Mouse (Mus musculus): ENCODE measurements around the gene E330017A01Rik.
A peak's percentile ranks its signal among the peaks of the same experiment; 100 is the strongest.
"Not testable (repeated sequence)": the region's sequence is repeated elsewhere in the genome, so short reads cannot be mapped to it uniquely, and the experiment has no call there.

Gene E330017A01Rik

GRCm38 (mm10) chr16:58638689-58639175 lies at the start of gene E330017A01Rik:
E330017A01Rik (minus strand) TSS chr16:58638739.
- DNase-seq (ENCODE audit: low spot score), result no peak

DNA sequence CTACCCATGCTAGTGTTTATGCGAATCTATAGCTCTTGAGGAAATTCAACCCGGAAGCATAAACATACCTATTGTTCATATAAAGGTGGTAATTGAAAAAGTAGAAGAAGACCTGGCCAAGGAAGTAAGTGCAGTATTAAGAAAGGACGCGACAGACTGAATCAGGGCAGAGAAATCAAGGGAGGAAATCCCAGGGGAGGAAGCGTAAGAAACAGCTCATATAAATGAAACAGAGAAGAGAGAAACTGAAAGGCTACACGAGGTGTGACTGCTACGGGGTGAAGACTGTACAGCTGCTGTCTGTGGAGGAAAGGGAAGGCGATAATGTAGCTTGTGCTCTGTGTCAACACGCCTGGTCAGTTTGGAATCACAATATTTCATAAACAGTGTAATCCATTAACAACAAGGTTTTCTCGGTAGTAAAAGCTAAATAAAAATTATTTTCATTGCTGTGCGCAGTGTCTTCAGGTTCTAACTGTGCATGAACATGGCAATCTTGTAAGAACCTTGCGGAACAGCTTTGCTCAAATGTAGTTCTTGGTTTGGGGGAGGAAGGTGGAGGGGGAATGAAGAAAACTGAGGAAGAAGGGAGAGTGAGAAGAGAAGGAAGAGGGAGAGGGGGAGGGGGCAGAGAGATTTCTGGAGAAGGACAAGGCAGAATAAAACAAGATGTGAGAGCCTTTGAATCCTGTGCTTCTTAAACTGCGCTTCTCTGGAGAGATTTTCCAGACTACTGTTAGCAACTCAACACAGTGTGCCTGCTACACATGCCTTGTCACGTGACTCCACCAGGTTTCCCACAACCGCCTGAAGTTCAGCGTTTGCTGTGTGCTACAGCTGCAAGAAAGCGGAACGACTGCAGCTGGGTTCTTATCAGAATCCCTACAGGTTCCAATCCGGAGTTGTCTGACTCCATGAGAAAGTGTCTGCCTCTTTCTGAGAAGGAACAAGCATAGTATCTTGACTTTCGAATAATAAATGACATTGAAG lies 47.3 kb upstream of the E330017A01Rik start:
- no peak for DNase-seq (ENCODE audit: low spot score)

- no peak for DNase-seq (ENCODE audit: low spot score)
Observed at GRCm38 (mm10) chr16:58684537-58684936, 46.0 kb upstream of the E330017A01Rik start.

DNA sequence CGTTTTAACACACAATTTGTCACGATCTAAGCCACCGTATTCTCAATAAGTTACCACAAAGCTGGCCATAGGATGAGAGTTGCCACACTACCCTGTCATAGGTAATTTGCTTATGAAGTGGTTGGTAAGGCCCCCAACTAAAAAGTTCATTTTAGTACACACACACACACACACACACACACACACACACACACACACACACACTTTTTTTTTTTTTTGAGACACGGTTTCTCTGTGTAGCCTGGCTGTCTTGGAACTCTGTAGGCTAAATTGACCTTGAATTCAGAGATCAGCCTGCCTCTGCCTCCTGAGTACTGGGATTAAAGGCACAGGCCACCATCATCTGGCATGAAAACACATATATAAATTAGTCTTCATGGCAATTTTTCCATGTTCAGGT lies 45.4 kb upstream of the E330017A01Rik start:
- no peak for DNase-seq (ENCODE audit: low spot score)

DNA sequence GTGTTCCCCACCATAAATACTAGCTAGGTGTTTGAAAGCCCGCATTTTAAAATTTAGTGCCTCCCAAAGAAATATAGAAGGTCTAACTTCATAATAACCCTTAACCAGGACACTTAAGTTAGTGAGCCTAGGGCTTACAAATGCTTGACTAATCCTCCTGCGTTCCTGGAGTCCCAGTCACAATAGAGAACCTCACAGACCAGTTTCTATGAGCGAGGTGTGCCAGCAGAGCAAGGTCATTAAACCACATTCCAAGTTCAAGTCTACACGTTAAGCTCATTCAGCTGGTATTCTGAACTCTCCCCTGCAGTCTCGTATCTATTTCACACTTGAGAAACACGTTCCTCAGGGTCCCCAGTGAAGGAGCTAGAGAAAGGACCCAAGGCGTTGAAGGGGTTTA lies 44.3 kb upstream of the E330017A01Rik start:
- DNase-seq (ENCODE audit: low spot score), result no peak

DNA sequence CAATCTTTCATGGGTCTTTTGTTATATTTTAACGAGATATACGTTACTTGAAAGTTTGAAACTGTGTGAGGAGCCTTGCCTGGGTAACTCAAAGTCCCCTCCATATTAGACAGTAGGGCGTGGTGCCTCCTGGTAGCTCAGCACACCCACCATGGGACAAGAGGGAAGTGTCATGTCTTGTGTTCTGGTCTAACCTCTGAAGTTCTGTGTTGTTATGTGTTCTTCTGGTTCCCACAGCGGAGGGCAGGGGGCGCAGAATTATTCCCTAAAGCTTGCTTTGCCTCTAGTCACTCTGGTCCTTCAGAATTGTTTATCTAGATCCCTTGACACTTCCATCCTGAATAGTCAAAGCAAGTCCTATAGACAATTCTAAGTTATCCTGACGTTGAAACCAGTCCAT lies 43.5 kb upstream of the E330017A01Rik start:
- no peak for DNase-seq (ENCODE audit: low spot score)

- no peak for DNase-seq (ENCODE audit: low spot score)
Observed at GRCm38 (mm10) chr16:58678660-58679059, 40.1 kb upstream of the E330017A01Rik start.

- DNase-seq (ENCODE audit: low spot score), result no peak
Observed at GRCm38 (mm10) chr16:58677491-58677890, 39.0 kb upstream of the E330017A01Rik start.

- DNase-seq (ENCODE audit: low spot score), result no peak
Observed at GRCm38 (mm10) chr16:58676633-58677032, 38.1 kb upstream of the E330017A01Rik start.

- DNase-seq (ENCODE audit: low spot score), result no peak
Observed at GRCm38 (mm10) chr16:58676156-58676555, 37.6 kb upstream of the E330017A01Rik start.

DNA sequence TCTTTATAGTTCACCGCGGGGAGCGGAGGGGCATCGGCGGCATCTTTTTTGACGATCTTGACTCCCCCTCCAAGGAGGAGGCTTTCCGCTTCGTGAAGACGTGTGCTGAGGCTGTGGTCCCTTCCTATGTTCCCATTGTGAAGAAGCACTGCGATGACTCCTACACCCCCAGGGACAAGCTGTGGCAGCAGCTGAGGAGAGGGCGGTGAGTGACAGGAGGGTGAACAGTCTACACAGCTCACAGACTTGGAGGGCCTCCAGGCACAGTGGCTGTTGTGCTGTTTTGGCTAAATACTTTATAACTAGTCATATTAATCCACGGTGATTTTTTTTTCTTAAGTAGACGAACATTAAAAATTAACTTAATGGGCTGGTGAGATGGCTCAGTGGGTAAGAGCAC lies 36.7 kb upstream of the E330017A01Rik start:
- no peak for DNase-seq (ENCODE audit: low spot score)

DNA sequence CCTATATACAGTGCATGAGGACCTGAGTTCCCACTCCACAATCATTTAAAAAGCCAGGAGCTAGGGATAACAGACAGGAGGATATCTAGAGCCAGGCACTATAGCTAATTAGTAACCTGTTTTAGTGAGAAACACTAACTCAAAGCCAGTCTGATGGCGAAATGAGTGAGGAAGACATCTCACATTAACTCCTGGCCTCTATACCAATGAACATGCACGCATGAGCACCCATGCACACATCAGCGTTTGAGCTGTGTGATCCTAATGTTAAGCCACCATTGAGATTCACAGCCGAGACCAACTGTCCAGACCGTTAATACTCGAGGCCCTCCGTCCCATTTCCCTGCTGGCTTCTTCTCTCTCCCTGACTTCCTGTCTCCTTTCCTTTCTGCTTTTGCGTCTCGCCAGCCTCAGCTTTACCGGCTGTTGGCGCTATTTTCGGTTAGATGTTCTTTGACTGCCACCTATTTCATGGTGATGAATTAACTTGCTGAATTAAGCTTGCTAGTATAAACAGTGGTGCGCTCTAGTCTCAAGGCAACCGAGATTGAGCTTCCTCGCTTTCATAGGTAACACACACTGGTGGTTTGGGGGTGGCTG lies 35.4 kb upstream of the E330017A01Rik start:
- DNase-seq (ENCODE audit: low spot score), result no peak

GRCm38 (mm10) chr16:58672396-58672795 lies 33.9 kb upstream of the E330017A01Rik start:
- DNase-seq (ENCODE audit: low spot score), result no peak

- no peak for DNase-seq (ENCODE audit: low spot score)
Observed at GRCm38 (mm10) chr16:58671212-58671985, 32.9 kb upstream of the E330017A01Rik start.

- no peak for DNase-seq (ENCODE audit: low spot score)
Observed at GRCm38 (mm10) chr16:58670643-58671042, 32.1 kb upstream of the E330017A01Rik start.

DNA sequence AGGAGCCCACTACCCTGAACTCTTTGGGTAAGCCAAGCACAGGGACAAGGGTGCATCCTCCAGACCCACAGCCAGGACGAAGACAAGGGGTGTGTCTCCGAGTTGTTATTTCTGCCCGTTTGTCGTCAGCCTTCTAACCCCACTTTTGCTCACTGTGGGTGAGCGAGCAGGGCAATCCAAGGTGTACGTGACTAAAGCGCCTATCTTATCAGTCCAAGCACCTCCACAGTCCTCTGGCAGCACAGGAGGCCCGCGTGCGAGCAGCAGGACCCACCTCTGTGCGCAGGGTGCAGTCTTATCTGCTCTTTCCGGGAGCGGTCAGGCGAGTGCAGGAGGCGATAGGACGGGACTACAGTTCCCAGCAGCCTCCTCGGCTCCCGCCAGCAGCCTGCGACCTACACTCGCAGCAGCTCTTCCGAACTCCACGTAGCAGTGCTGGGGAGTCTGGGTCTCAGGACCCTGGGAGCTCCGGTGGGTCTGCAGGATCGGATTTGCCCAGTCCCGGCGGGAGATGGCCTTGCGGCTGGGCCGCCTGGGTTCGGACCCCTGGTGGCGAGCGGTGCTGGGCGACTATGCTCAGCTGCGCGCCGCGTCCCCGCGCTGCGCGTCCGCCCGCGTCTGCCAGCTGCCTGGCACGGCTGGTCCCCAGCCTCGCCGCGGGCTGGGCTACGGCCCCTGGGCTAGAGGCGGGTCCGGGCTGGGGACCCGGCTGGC lies 31.5 kb upstream of the E330017A01Rik start, which contains the start of gene Cpox:
Cpox (plus strand) TSS at position 376 of the 714 bp plus-strand sequence.
- DNase-seq (ENCODE audit: low spot score), result peak; percentile 82

GRCm38 (mm10) chr16:58669264-58669663 lies 30.7 kb upstream of the E330017A01Rik start:
- DNase-seq (ENCODE audit: low spot score), result no peak

GRCm38 (mm10) chr16:58668586-58668985 lies 30.0 kb upstream of the E330017A01Rik start:
- DNase-seq (ENCODE audit: low spot score), result no peak

DNA sequence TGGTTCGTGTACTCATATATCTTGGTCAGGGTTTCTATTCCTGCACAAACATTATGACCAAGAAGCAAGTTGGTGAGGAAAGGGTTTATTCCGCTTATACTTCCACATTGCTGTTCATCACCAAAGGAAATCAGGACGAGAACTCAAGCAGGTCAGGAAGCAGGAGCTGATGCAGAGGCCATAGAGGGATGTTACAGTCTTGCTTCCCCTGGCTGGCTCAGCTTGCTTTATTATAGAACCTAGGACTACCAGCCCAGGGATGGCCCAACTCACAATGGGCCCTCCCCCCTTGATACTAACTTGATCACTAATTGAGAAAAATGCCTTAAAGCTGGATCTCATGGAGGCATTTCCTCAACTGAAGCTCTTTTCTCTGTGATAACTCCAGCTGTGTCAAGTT lies 28.1 kb upstream of the E330017A01Rik start:
- DNase-seq (ENCODE audit: low spot score), result not testable (repeated sequence)

DNA sequence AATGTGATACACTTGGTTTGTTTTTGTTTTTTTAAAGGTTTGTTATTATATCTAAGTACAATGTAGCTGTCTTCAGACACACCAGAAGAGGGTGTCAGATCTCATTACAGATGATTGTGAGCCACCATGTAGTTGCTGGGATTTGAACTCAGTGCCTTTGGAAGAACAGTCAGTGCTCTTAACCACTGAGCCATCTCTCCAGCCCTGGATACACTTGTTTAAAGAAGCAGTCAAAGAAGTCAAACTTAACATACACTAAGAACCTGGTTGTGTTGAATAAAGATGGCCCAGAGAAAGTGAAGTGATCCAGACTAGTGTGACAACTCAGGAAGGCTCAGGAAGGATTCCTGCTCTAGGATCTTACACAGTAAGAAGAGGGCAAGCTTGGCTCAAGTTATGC lies 26.6 kb upstream of the E330017A01Rik start:
- not testable (repeated sequence) for DNase-seq (ENCODE audit: low spot score)

DNA sequence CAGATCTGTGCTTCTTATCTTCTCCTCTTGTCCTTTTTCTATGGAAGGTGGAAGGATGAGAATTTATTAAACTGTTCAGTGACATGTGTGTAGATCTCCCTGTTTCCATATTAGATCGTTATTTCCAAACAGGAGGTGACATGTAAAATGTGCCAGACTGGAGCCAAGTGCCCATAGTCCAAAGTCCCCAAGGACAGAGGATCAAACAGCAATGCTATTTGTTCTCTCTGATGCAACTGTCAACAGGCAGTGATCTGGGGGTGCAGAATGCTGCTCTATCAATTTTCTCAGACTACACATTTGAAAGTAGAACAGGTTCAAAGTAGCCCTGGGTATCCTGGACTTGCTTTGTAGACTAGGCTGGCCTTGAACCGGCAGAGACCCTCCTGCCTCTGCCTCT lies 25.3 kb upstream of the E330017A01Rik start:
- no peak for DNase-seq (ENCODE audit: low spot score)

Data from lung, postnatal 25 days (tissue).